Mouse (Mus musculus): Measurements from ENCODE around the gene Krt26.

- TF ChIP-seq CTCF (IDR thresholded peaks at IDR 0.05; ENCODE audit: extremely low read depth, insufficient read depth, low read length) (peak; percentile 29; the same call in 1 of the 2 replicates), POLR2A (IDR thresholded peaks at IDR 0.05; ENCODE audit: extremely low read depth, insufficient read depth, low read length) (no peak)
Observed at GRCm38 (mm10) chr11:99369229-99369628, 31.5 kb upstream of the Krt26 start.
